Mouse (Mus musculus): Measurements from ENCODE around the gene Tmem208.

GRCm38 (mm10) chr8:105290554-105291314 lies 35.4 kb upstream of the Tmem208 start:
- TF ChIP-seq CTCF (IDR thresholded peaks at IDR 0.05; ENCODE audit: extremely low read depth, insufficient read length, insufficient replicate concordance, low read depth, low read length) (peak; percentile 96; the same call in 1 of the 2 replicates), POLR2A (IDR thresholded peaks at IDR 0.05; ENCODE audit: low read depth, low read length) (peak; percentile 31; the same call in 1 of the 2 replicates)

All from small intestine, adult 2 months (tissue).